Mouse (Mus musculus): Measurements from ENCODE around the gene Sept9. TPM values are rescaled to one million over a fixed set of nuclear protein-coding genes. Genes with fewer than 3 reads are reported as not detected.
A peak's percentile ranks its signal among the peaks of the same experiment; 100 is the strongest.

Sept9 gene
- polyA plus RNA-seq, 1 experiment, result 12.2 TPM

DNA sequence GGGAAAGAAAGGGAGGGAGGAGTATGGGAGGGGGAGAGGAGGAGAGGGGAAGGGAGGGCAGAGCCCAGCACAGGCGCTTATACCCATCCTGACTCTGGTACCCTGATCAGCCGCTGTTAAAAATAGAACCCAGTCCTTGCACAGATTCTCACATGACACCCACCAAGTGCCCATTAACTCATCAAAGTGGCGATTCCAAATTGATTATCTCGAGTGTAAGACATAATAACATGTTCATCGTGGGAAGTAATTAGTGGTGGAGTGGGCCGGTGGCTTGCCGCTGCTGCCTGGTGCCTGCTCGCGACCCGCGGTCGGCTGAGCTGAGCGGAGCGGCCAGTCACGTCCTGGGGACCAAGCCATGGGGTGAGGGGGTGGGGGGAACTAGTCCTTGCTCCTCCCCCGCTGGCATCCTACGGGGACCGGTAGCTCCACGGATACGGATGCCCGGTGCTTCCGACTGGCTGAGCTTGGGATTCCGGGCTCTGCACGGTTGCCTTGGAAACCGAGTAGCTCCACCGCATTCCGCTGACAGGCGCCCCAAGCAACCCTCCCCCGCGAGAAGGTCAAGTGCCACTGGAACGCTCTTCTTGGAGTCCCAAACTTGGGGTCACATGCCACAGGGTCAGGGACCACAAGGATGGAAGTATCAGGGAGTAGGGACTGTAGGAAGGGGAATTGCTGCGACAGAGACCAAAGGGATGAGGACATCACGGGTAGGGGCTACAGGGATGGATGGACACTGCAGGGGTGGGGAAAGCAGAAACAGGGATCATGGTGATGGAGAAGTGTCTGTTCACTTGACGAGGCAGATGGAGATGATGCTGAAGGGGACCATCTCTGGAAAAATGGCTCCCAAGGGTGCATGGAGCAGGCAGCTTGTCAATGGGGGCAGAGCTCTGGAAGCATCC, 195.0 kb downstream of the Sept9 start:
- no peaks in the 10 kb centered on the region for H3K36me3 ChIP-seq (ENCODE audit: control insufficient read depth, insufficient read depth, low read length)
- no peak for TF ChIP-seq CTCF (IDR thresholded peaks at IDR 0.05; ENCODE audit: control insufficient read depth, insufficient read depth, insufficient replicate concordance, low read depth, low read length)
- no peak for TF ChIP-seq POLR2A (IDR thresholded peaks at IDR 0.05; ENCODE audit: control insufficient read depth, low read depth, low read length)
- H3K27me3 ChIP-seq (ENCODE audit: control insufficient read depth, insufficient read depth, low read length), result no peaks in the 10 kb centered on the region
- no peak overlapping the region for H3K27ac ChIP-seq (ENCODE audit: control insufficient read depth, insufficient read depth, low read depth, low read length)
- peaks cover 19% of the 10 kb centered on the region for H3K4me1 ChIP-seq (ENCODE audit: control insufficient read depth, insufficient read depth, low read length)
- H3K4me3 ChIP-seq (ENCODE audit: control insufficient read depth, low read depth, low read length), result peak overlapping the region; percentile 71

DNA sequence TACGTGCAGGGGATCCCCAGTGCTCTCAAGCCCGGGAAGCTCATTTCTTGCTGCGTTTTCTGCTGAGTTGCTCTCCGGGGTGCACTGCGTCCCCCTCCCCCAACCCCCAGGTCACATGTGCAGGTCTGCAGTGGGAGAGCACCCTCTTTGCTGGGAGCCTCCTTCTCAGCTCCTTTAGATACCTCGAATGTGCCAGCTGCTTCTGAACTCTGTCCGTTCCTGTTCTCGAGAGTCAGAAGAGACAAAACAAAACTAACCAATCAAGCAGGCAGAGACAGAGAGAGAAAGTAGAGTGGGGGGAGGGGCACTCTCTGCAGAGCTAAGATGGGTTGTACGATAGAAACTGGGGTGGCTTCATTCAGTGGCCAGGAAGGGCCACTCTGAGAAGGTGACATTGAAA, 195.8 kb downstream of the Sept9 start:
- TF ChIP-seq POLR2A (IDR thresholded peaks at IDR 0.05; ENCODE audit: control insufficient read depth, low read depth, low read length), result no peak
- TF ChIP-seq CTCF (IDR thresholded peaks at IDR 0.05; ENCODE audit: control insufficient read depth, insufficient read depth, insufficient replicate concordance, low read depth, low read length), result no peak
- Histone ChIP-seq H3K27me3 (ENCODE audit: control insufficient read depth, insufficient read depth, low read length) (no peaks in the 10 kb centered on the region), H3K36me3 (ENCODE audit: control insufficient read depth, insufficient read depth, low read length) (no peaks in the 10 kb centered on the region), H3K27ac (ENCODE audit: control insufficient read depth, insufficient read depth, low read depth, low read length) (no peak overlapping the region), H3K4me3 (ENCODE audit: control insufficient read depth, low read depth, low read length) (no peak overlapping the region), H3K4me1 (ENCODE audit: control insufficient read depth, insufficient read depth, low read length) (peaks cover 16% of the 10 kb centered on the region)

DNA sequence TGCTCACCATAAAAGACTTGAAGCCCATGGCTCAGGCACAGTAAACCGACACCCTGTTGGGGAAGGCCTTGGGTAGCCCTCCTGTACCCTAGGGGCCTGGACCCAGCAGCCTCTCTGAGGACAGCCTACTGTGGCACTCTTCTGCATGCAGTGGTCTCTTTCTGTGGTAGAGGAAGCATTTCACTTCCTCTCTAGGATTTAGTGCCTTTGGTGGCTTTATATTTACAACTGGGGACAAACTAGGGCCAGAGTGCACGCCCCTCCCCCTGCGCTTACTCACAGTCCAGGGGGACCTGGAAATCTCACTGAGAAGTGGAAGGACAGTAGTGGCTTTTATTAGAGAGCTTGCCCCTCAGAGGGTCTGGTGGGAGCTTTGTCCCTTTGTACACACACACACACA, 197.5 kb downstream of the Sept9 start:
- Histone ChIP-seq H3K27ac (ENCODE audit: control insufficient read depth, insufficient read depth, low read depth, low read length) (no peak overlapping the region), H3K36me3 (ENCODE audit: control insufficient read depth, insufficient read depth, low read length) (no peaks in the 10 kb centered on the region), H3K4me3 (ENCODE audit: control insufficient read depth, low read depth, low read length) (no peak overlapping the region), H3K27me3 (ENCODE audit: control insufficient read depth, insufficient read depth, low read length) (no peaks in the 10 kb centered on the region), H3K4me1 (ENCODE audit: control insufficient read depth, insufficient read depth, low read length) (peaks cover 16% of the 10 kb centered on the region)
- TF ChIP-seq POLR2A (IDR thresholded peaks at IDR 0.05; ENCODE audit: control insufficient read depth, low read depth, low read length) (no peak), CTCF (IDR thresholded peaks at IDR 0.05; ENCODE audit: control insufficient read depth, insufficient read depth, insufficient replicate concordance, low read depth, low read length) (no peak)

DNA sequence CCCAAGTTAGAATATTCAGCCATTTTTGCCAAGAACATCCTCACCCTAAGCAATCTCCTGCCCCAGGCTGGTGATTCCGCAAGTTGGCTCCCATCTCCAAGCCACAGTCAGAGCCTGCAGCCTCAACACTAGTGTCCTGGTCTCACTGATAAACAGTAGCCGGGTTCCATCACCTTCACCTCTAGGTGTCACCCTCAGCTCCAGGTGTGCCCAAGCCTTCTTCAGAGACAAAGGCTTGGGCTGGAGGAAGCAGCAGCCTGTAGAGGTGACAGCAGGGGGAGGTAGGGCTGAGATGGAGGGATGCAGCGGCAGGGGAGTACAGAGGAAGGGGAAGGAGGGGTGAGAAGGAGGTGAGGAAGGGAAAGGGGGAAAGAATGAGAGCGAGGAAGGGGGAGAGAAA, 198.3 kb downstream of the Sept9 start:
- peaks cover 16% of the 10 kb centered on the region for H3K4me1 ChIP-seq (ENCODE audit: control insufficient read depth, insufficient read depth, low read length)
- H3K27ac ChIP-seq (ENCODE audit: control insufficient read depth, insufficient read depth, low read depth, low read length), result no peak overlapping the region
- H3K27me3 ChIP-seq (ENCODE audit: control insufficient read depth, insufficient read depth, low read length), result no peaks in the 10 kb centered on the region
- no peak for TF ChIP-seq CTCF (IDR thresholded peaks at IDR 0.05; ENCODE audit: control insufficient read depth, insufficient read depth, insufficient replicate concordance, low read depth, low read length)
- TF ChIP-seq POLR2A (IDR thresholded peaks at IDR 0.05; ENCODE audit: control insufficient read depth, low read depth, low read length), result no peak
- no peaks in the 10 kb centered on the region for H3K36me3 ChIP-seq (ENCODE audit: control insufficient read depth, insufficient read depth, low read length)
- H3K4me3 ChIP-seq (ENCODE audit: control insufficient read depth, low read depth, low read length), result no peak overlapping the region

DNA sequence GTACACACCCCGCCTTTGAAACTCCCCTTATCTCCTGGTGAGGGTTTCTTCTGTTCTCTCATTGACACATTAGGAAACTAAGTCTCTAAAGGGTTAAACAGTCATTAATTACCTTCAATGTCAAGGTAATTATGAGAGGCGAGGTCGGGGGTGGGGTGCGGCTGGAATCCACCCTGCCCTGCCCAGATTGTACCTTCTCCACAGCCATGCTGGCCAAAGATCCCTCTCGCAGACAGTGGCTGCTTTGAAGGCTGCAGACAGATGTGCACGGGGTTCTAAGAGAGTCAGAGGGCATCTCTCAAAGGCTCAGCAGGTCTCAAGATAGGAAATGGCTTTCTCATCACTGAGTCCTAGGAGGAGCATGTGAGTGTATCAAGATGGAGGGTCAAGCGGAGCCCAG, 198.7 kb downstream of the Sept9 start:
- no peaks in the 10 kb centered on the region for H3K27me3 ChIP-seq (ENCODE audit: control insufficient read depth, insufficient read depth, low read length)
- no peak overlapping the region for H3K4me3 ChIP-seq (ENCODE audit: control insufficient read depth, low read depth, low read length)
- H3K36me3 ChIP-seq (ENCODE audit: control insufficient read depth, insufficient read depth, low read length), result no peaks in the 10 kb centered on the region
- no peak overlapping the region for H3K27ac ChIP-seq (ENCODE audit: control insufficient read depth, insufficient read depth, low read depth, low read length)
- H3K4me1 ChIP-seq (ENCODE audit: control insufficient read depth, insufficient read depth, low read length), result peaks cover 16% of the 10 kb centered on the region
- no peak for TF ChIP-seq CTCF (IDR thresholded peaks at IDR 0.05; ENCODE audit: control insufficient read depth, insufficient read depth, insufficient replicate concordance, low read depth, low read length)

DNA sequence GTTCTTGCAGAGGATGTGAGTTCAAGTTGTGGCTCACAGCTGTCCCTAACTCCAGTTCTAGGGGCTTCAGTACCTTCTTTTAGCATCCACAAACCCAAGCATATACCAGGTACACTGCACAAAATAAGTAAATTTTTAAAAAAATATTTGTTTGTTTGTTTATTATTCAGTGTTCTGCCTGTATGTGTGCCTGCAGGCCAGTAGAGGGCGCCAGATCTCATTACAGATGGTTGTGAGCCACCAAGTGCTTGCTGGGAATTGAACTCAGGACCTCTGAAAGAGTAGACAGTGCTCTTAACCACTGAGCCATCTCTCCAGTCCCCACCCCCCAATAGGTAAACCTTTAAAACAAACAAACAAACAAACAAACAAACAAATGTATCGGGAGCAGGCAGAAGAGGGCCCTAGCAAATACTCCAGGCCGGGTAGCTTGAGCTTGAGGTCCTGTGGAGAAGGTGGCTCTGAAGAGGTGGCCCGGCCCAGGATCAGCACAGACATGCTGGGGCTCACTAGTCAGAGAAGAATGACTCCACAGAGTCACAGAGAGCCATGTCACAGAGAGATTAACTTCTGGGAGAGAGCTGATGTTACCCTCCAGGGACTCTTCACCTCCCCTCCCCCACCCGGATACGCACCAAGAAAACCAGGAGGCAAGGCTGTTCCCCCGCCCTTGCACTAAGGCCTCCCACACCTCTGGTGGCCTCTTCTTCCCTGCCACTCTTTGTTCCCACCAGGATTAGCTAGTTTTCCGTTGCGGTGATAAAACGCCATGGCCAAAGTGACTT, 202.3 kb downstream of the Sept9 start:
- H3K4me1 ChIP-seq (ENCODE audit: control insufficient read depth, insufficient read depth, low read length), result no peaks in the 10 kb centered on the region; the same call in 1 of the 2 replicates
- no peaks in the 10 kb centered on the region for H3K27me3 ChIP-seq (ENCODE audit: control insufficient read depth, insufficient read depth, low read length)
- peak; percentile 30; the same call in 1 of the 2 replicates for TF ChIP-seq CTCF (IDR thresholded peaks at IDR 0.05; ENCODE audit: control insufficient read depth, insufficient read depth, insufficient replicate concordance, low read depth, low read length)
- no peak for TF ChIP-seq POLR2A (IDR thresholded peaks at IDR 0.05; ENCODE audit: control insufficient read depth, low read depth, low read length)
- no peak overlapping the region for H3K27ac ChIP-seq (ENCODE audit: control insufficient read depth, insufficient read depth, low read depth, low read length)
- H3K4me3 ChIP-seq (ENCODE audit: control insufficient read depth, low read depth, low read length), result no peak overlapping the region
- H3K36me3 ChIP-seq (ENCODE audit: control insufficient read depth, insufficient read depth, low read length), result no peaks in the 10 kb centered on the region

DNA sequence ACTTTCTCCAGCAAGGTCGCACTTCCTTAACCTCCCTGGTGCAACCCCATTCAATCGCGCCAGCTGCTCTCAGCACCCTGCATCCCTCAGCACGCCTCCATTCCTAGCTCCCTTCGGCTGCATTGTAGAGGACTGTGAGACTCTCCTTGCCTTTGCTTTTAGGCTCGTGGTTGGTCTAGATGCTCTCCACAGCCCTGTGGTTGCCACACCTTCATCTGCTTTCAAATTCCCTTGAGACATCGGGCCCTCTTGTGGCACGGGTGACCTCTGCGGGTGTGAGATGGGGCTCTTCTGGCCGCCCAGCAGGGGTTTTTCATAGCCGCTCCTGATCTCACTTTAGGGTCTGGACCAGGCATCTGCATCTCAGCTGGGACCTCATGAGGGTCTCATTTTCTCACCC, 203.1 kb downstream of the Sept9 start:
- H3K4me3 ChIP-seq (ENCODE audit: control insufficient read depth, low read depth, low read length), result no peak overlapping the region
- H3K27ac ChIP-seq (ENCODE audit: control insufficient read depth, insufficient read depth, low read depth, low read length), result no peak overlapping the region
- H3K36me3 ChIP-seq (ENCODE audit: control insufficient read depth, insufficient read depth, low read length), result no peaks in the 10 kb centered on the region
- no peaks in the 10 kb centered on the region for H3K27me3 ChIP-seq (ENCODE audit: control insufficient read depth, insufficient read depth, low read length)
- H3K4me1 ChIP-seq (ENCODE audit: control insufficient read depth, insufficient read depth, low read length), result no peaks in the 10 kb centered on the region; the same call in 1 of the 2 replicates
- TF ChIP-seq POLR2A (IDR thresholded peaks at IDR 0.05; ENCODE audit: control insufficient read depth, low read depth, low read length) (no peak), CTCF (IDR thresholded peaks at IDR 0.05; ENCODE audit: control insufficient read depth, insufficient read depth, insufficient replicate concordance, low read depth, low read length) (no peak)
